Mouse (Mus musculus) gastrocnemius, postnatal 10 days (tissue): ENCODE results near the gene Klk5. TPM values are rescaled to one million over a fixed set of nuclear protein-coding genes. Genes with fewer than 3 reads are reported as not detected.

Source experiments
- DNase-seq: peaks from one replicate; pipeline ENCODE4 v3.0.0; 2021; ENCODE audit warnings: mixed read lengths
- total RNA-seq, 2 experiments: library from RNA; stranded (reverse); gene quantifications; 2 replicates each; pipeline ENCODE4 v1.2.3; 2021

Klk5 gene
- total RNA-seq, 2 experiments from 2014 or later, result not detected

GRCm38 (mm10) chr7:43876444-43876843 lies 34.7 kb downstream of the Klk5 start:
- DNase-seq, result no peak

- DNase-seq, result no peak
These were observed 36.5 kb downstream of the Klk5 start for GRCm38 (mm10) chr7:43878281-43878680.

GRCm38 (mm10) chr7:43880912-43881311 lies 39.1 kb downstream of the Klk5 start, which contains the start of gene Klk4:
TSS of gene Klk4 (plus strand) at chr7:43881160.
- no peak for DNase-seq

GRCm38 (mm10) chr7:43882346-43882745 lies 40.6 kb downstream of the Klk5 start:
- DNase-seq, result no peak

GRCm38 (mm10) chr7:43882811-43883210 lies 41.0 kb downstream of the Klk5 start:
- no peak for DNase-seq

GRCm38 (mm10) chr7:43883547-43883946 lies 41.8 kb downstream of the Klk5 start:
- peak; percentile 41 for DNase-seq

DNA sequence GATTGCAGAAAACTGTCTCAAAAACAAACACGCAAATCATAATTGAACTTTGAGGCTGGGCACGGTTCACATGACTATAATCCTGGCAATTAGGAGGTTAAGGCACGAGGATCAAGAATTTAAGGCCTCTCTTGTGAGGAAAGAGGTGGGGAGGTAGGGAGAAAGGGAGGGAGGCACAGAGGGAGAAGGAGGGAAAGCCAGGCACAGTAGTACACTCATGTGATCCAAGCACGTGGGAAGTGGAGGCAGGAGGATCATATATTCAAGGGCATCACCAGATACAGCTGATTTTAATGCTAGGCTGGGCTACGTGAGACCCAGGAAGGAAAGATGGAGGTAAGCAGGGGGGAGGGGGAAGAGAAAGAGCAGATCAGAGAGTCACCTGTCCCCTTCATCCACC lies 49.6 kb downstream of the Klk5 start:
- DNase-seq, result no peak

- no peak for DNase-seq
These were observed 50.0 kb downstream of the Klk5 start for GRCm38 (mm10) chr7:43891788-43892187.

GRCm38 (mm10) chr7:43894836-43895235 lies 53.1 kb downstream of the Klk5 start:
- DNase-seq, result peak; percentile 77

Other genes starting within 250 kb of the Klk5 start
- not detected for gene Zfp819, start 234.8 kb upstream of the Klk5 start, total RNA-seq
- gene Ceacam18, start 207.3 kb upstream of the Klk5 start, total RNA-seq, result not detected
- under 1 TPM; 0.45 to 0.59 TPM for gene Siglece, start 181.8 kb upstream of the Klk5 start, total RNA-seq
- 1 to 10 TPM; 3.2 to 3.8 TPM for gene Ctu1, start 170.0 kb upstream of the Klk5 start, total RNA-seq
- not detected for gene Klk14, start 151.6 kb upstream of the Klk5 start, total RNA-seq
- gene Klk13, start 129.4 kb upstream of the Klk5 start, total RNA-seq, result not detected
- not detected for gene Klk12, start 73.1 kb upstream of the Klk5 start, total RNA-seq
- not detected for gene Klk11, start 67.4 kb upstream of the Klk5 start, total RNA-seq
- gene Klk10, start 60.9 kb upstream of the Klk5 start, total RNA-seq, result under 1 TPM; 0.28 to 0.32 TPM
- gene Klk9, start 50.1 kb upstream of the Klk5 start, total RNA-seq, result not detected
- gene Klk8, start 44.4 kb upstream of the Klk5 start, total RNA-seq, result 1 to 10 TPM; 2.0 to 2.2 TPM
- gene Klk7, start 30.7 kb upstream of the Klk5 start, total RNA-seq, result not detected
- gene Klk6, start 17.5 kb upstream of the Klk5 start, total RNA-seq, result not detected
- not detected for gene Klk4, start 39.2 kb downstream of the Klk5 start, total RNA-seq
- gene Klk15, start 91.8 kb downstream of the Klk5 start, total RNA-seq, result not detected
- gene Klk1b8, start 108.7 kb downstream of the Klk5 start, total RNA-seq, result not detected
- gene Klk1b1, start 124.8 kb downstream of the Klk5 start, total RNA-seq, result not detected
- gene Klk1b9, start 134.1 kb downstream of the Klk5 start, total RNA-seq, result not detected
- gene Klk1b11, start 153.9 kb downstream of the Klk5 start, total RNA-seq, result not detected
- gene Klk1b26, start 170.2 kb downstream of the Klk5 start, total RNA-seq, result under 1 TPM in 1 of 2 experiments, not detected in 1; 0.23 TPM
- not detected for gene Klk1b27, start 210.3 kb downstream of the Klk5 start, total RNA-seq